Mouse (Mus musculus): ENCODE measurements around the gene Zfp385c. TPM values are rescaled to one million over a fixed set of nuclear protein-coding genes. Genes with fewer than 3 reads are reported as not detected.

The Zfp385c gene
- polyA plus RNA-seq, 1 experiment from 2014 or later = 0.41 TPM

GRCm38 (mm10) chr11:100703851-100704531, 11.7 kb upstream of the Zfp385c start, which contains the start of gene Dhx58:
TSS of gene Dhx58 (minus strand) at chr11:100704271.
- Histone ChIP-seq H3K4me3 (no peak within 1 kb of the TSS), H3K4me1 (replicated peaks) (peaks cover 4% of the 10 kb centered on the region), H3K36me3 (peaks cover 46% of the 10 kb centered on the region), H3K27ac (ENCODE audit: poor library complexity, severe bottlenecking) (no peak within 1 kb of the TSS), H3K9me3 (replicated peaks) (no peaks in the 10 kb centered on the region), H3K9ac (no peak within 1 kb of the TSS), H3K27me3 (replicated peaks) (peaks cover 6% of the 10 kb centered on the region; the same call in 1 of the 2 replicates), H3K4me2 (no peak within 1 kb of the TSS)
- no peak for ATAC-seq (ENCODE audit: insufficient number of reproducible peaks, low FRiP score)
- WGBS = 66% methylated on average over 7 of the region's 7 CpGs

- Histone ChIP-seq H3K9ac (no peak overlapping the region), H3K27ac (ENCODE audit: poor library complexity, severe bottlenecking) (no peak overlapping the region), H3K4me3 (no peak overlapping the region), H3K27me3 (replicated peaks) (peaks cover 6% of the 10 kb centered on the region; the same call in 1 of the 2 replicates), H3K4me2 (no peak overlapping the region), H3K9me3 (replicated peaks) (no peaks in the 10 kb centered on the region), H3K4me1 (replicated peaks) (peaks cover 4% of the 10 kb centered on the region), H3K36me3 (peaks cover 39% of the 10 kb centered on the region)
- ATAC-seq (ENCODE audit: insufficient number of reproducible peaks, low FRiP score) = no peak
- WGBS = 61% methylated on average over 11 of the region's 11 CpGs
Measured at GRCm38 (mm10) chr11:100703366-100703765, 11.1 kb upstream of the Zfp385c start.

- H3K4me2 ChIP-seq = peak overlapping the region; percentile 56
- peaks cover 6% of the 10 kb centered on the region; the same call in 1 of the 2 replicates for H3K27me3 ChIP-seq (replicated peaks)
- no peak for ATAC-seq (ENCODE audit: insufficient number of reproducible peaks, low FRiP score)
- peak overlapping the region; percentile 24; the same call in 1 of the 2 replicates for H3K4me3 ChIP-seq
- H3K9me3 ChIP-seq (replicated peaks) = no peaks in the 10 kb centered on the region
- H3K9ac ChIP-seq = 0 out of 2 replicates have a peak overlapping the region, but pooled peaks have one; percentile 8
- H3K4me1 ChIP-seq (replicated peaks) = peaks cover 4% of the 10 kb centered on the region
- peaks cover 35% of the 10 kb centered on the region for H3K36me3 ChIP-seq
- no peak overlapping the region for H3K27ac ChIP-seq (ENCODE audit: poor library complexity, severe bottlenecking)
- WGBS = 41% methylated on average over 7 of the region's 7 CpGs
Measured at GRCm38 (mm10) chr11:100702906-100703305, 10.7 kb upstream of the Zfp385c start.

GRCm38 (mm10) chr11:100702081-100702851, 10.0 kb upstream of the Zfp385c start:
- H3K9ac ChIP-seq = 0 out of 2 replicates have a peak overlapping the region, but pooled peaks have one; percentile 8
- no peaks in the 10 kb centered on the region for H3K9me3 ChIP-seq (replicated peaks)
- H3K4me1 ChIP-seq (replicated peaks) = peaks cover 4% of the 10 kb centered on the region
- 37% methylated on average over 19 of the region's 19 CpGs for WGBS
- no peak overlapping the region for H3K27ac ChIP-seq (ENCODE audit: poor library complexity, severe bottlenecking)
- H3K36me3 ChIP-seq = peaks cover 28% of the 10 kb centered on the region
- peak overlapping the region; percentile 24; the same call in 1 of the 2 replicates for H3K4me3 ChIP-seq
- peaks cover 6% of the 10 kb centered on the region; the same call in 1 of the 2 replicates for H3K27me3 ChIP-seq (replicated peaks)
- peak overlapping the region; percentile 56 for H3K4me2 ChIP-seq
- ATAC-seq (ENCODE audit: insufficient number of reproducible peaks, low FRiP score) = no peak

GRCm38 (mm10) chr11:100701301-100701700, 9.0 kb upstream of the Zfp385c start:
- peak overlapping the region; percentile 33; the same call in 1 of the 2 replicates for H3K9ac ChIP-seq
- peaks cover 4% of the 10 kb centered on the region for H3K4me1 ChIP-seq (replicated peaks)

GRCm38 (mm10) chr11:100700710-100701109, 8.5 kb upstream of the Zfp385c start:
- Histone ChIP-seq H3K27me3 (replicated peaks) (peaks cover 9% of the 10 kb centered on the region; the same call in 1 of the 2 replicates), H3K27ac (ENCODE audit: poor library complexity, severe bottlenecking) (no peak overlapping the region), H3K9ac (no peak overlapping the region), H3K9me3 (replicated peaks) (no peaks in the 10 kb centered on the region), H3K36me3 (peaks cover 13% of the 10 kb centered on the region), H3K4me2 (peak overlapping the region; percentile 58), H3K4me1 (replicated peaks) (peaks cover 4% of the 10 kb centered on the region), H3K4me3 (no peak overlapping the region)
- no peak for ATAC-seq (ENCODE audit: insufficient number of reproducible peaks, low FRiP score)
- 74% methylated on average over 3 of the region's 3 CpGs for WGBS

More at GRCm38 (mm10) chr11:100701301-100701700, 9.0 kb upstream of the Zfp385c start:
- H3K36me3 ChIP-seq = peaks cover 19% of the 10 kb centered on the region
- peak overlapping the region; percentile 58 for H3K4me2 ChIP-seq
- peaks cover 6% of the 10 kb centered on the region; the same call in 1 of the 2 replicates for H3K27me3 ChIP-seq (replicated peaks)
- WGBS = 6% methylated on average over 14 of the region's 14 CpGs
- no peaks in the 10 kb centered on the region for H3K9me3 ChIP-seq (replicated peaks)
- ATAC-seq (ENCODE audit: insufficient number of reproducible peaks, low FRiP score) = no peak; the same call in 1 of the 2 replicates
- H3K27ac ChIP-seq (ENCODE audit: poor library complexity, severe bottlenecking) = no peak overlapping the region
- peak overlapping the region; percentile 28; the same call in 1 of the 2 replicates for H3K4me3 ChIP-seq

GRCm38 (mm10) chr11:100697921-100698320, 5.7 kb upstream of the Zfp385c start:
- Histone ChIP-seq H3K9me3 (replicated peaks) (no peaks in the 10 kb centered on the region), H3K27me3 (replicated peaks) (peaks cover 16% of the 10 kb centered on the region), H3K4me2 (no peak overlapping the region), H3K9ac (no peak overlapping the region), H3K27ac (ENCODE audit: poor library complexity, severe bottlenecking) (no peak overlapping the region), H3K4me3 (no peak overlapping the region), H3K4me1 (replicated peaks) (peaks cover 4% of the 10 kb centered on the region), H3K36me3 (no peaks in the 10 kb centered on the region)
- no peak for ATAC-seq (ENCODE audit: insufficient number of reproducible peaks, low FRiP score)
- 66% methylated on average over 7 of the region's 7 CpGs for WGBS

GRCm38 (mm10) chr11:100694926-100695325, 2.7 kb upstream of the Zfp385c start:
- Histone ChIP-seq H3K27me3 (replicated peaks) (peaks cover 39% of the 10 kb centered on the region), H3K9me3 (replicated peaks) (no peaks in the 10 kb centered on the region), H3K4me2 (no peak overlapping the region), H3K36me3 (no peaks in the 10 kb centered on the region), H3K9ac (no peak overlapping the region), H3K4me3 (no peak overlapping the region), H3K4me1 (replicated peaks) (peaks cover 9% of the 10 kb centered on the region), H3K27ac (ENCODE audit: poor library complexity, severe bottlenecking) (no peak overlapping the region)
- ATAC-seq (ENCODE audit: insufficient number of reproducible peaks, low FRiP score) = no peak
- 36% methylated on average over 5 of the region's 5 CpGs for WGBS

- Histone ChIP-seq H3K9ac (no peak overlapping the region), H3K36me3 (no peaks in the 10 kb centered on the region), H3K4me1 (replicated peaks) (peaks cover 9% of the 10 kb centered on the region), H3K27ac (ENCODE audit: poor library complexity, severe bottlenecking) (no peak overlapping the region), H3K4me2 (no peak overlapping the region), H3K9me3 (replicated peaks) (no peaks in the 10 kb centered on the region), H3K27me3 (replicated peaks) (peaks cover 44% of the 10 kb centered on the region), H3K4me3 (no peak overlapping the region)
- WGBS = 22% methylated on average over 5 of the region's 5 CpGs
- ATAC-seq (ENCODE audit: insufficient number of reproducible peaks, low FRiP score) = no peak
Measured at GRCm38 (mm10) chr11:100693154-100693553, 899 bp upstream of the Zfp385c start.

- H3K4me2 ChIP-seq = no peak overlapping the region
- H3K36me3 ChIP-seq = no peaks in the 10 kb centered on the region
- H3K9ac ChIP-seq = no peak overlapping the region
- peaks cover 9% of the 10 kb centered on the region for H3K4me1 ChIP-seq (replicated peaks)
- no peak overlapping the region for H3K4me3 ChIP-seq
- H3K9me3 ChIP-seq (replicated peaks) = no peaks in the 10 kb centered on the region
- WGBS = 76% methylated on average over 7 of the region's 7 CpGs
- H3K27ac ChIP-seq (ENCODE audit: poor library complexity, severe bottlenecking) = no peak overlapping the region
- no peak for ATAC-seq (ENCODE audit: insufficient number of reproducible peaks, low FRiP score)
- peaks cover 40% of the 10 kb centered on the region for H3K27me3 ChIP-seq (replicated peaks)
Measured at GRCm38 (mm10) chr11:100690389-100690788, 1.9 kb downstream of the Zfp385c start.

- 0 out of 2 replicates have a peak, but pooled peaks have one; percentile 53 for ATAC-seq (ENCODE audit: insufficient number of reproducible peaks, low FRiP score)
- H3K9ac ChIP-seq = no peak overlapping the region
- no peaks in the 10 kb centered on the region for H3K36me3 ChIP-seq
- no peak overlapping the region for H3K4me2 ChIP-seq
- H3K4me1 ChIP-seq (replicated peaks) = peaks cover 9% of the 10 kb centered on the region
- no peaks in the 10 kb centered on the region for H3K9me3 ChIP-seq (replicated peaks)
- H3K27me3 ChIP-seq (replicated peaks) = peaks cover 38% of the 10 kb centered on the region
- H3K4me3 ChIP-seq = no peak overlapping the region
- 59% methylated on average over 4 of the region's 4 CpGs for WGBS
- no peak overlapping the region for H3K27ac ChIP-seq (ENCODE audit: poor library complexity, severe bottlenecking)
Measured at GRCm38 (mm10) chr11:100688443-100688842, 3.8 kb downstream of the Zfp385c start.
